10 mouse cellular contexts compared by ENCODE assay signal in genomic region chr4:119278784-119279183, GRCm38 (mm10). TPM values are rescaled to one million over a fixed set of nuclear protein-coding genes. Genes with fewer than 3 reads are reported as not detected.
"Had no signal": no experiment of that assay in that cellular context is flagged by ENCODE, and none has a peak within 500 bp of the region (broad histone marks: within the 10 kb centered on the region; RNA-seq: fewer than 3 reads in every experiment).

No protein-coding gene starts in this region.

RNA-seq across cellular contexts. Expression of gene Cldn19, which starts 23.6 kb away (rescaled TPM):
- polyA plus RNA-seq: heart, embryonic 11.5 days; heart, embryonic 12.5 days; heart, embryonic 13.5 days; heart, embryonic 14.5 days; heart, embryonic 15.5 days; heart, embryonic 16.5 days; heart, postnatal 0 days; inflammation-experienced regulatory T-cells, adult 6 months; intestine, embryonic 14.5 days; large intestine, adult 2 months had no signal
